Mouse (Mus musculus) testis, adult 2 months (tissue): ENCODE results near the gene Dus2. TPM values are rescaled to one million over a fixed set of nuclear protein-coding genes. Genes with fewer than 3 reads are reported as not detected.

Source experiments
- H3K27ac ChIP-seq: fragments of 200-500 bp; 2 replicates; pipeline ENCODE4 v1.5.1; 2012; ENCODE audit warnings: low read depth, low read length; ENCODE audit not compliant: control insufficient read depth, insufficient read depth
- H3K27me3 ChIP-seq: fragments of 200-500 bp; 2 replicates; pipeline ENCODE4 v1.6.1; 2012; ENCODE audit warnings: mild to moderate bottlenecking, low read length, moderate library complexity; ENCODE audit not compliant: control insufficient read depth, insufficient read depth
- H3K36me3 ChIP-seq: fragments of 200-500 bp; 2 replicates; pipeline ENCODE4 v1.6.1; 2012; ENCODE audit warnings: mild to moderate bottlenecking, low read length; ENCODE audit not compliant: control insufficient read depth, insufficient read depth
- H3K4me1 ChIP-seq: fragments of 200-500 bp; 2 replicates; pipeline ENCODE4 v1.6.1; 2012; ENCODE audit warnings: low read length; ENCODE audit not compliant: control insufficient read depth, insufficient read depth
- H3K4me3 ChIP-seq: fragments of 200-500 bp; 2 replicates; pipeline ENCODE4 v1.5.1; 2012; ENCODE audit warnings: low read depth, mild to moderate bottlenecking, low read length, moderate library complexity, mixed read lengths; ENCODE audit not compliant: control insufficient read depth
- CTCF ChIP-seq: fragments of 200-500 bp; IDR thresholded peaks from 2 replicates; pipeline ENCODE4 v1.5.1; 2012; ENCODE audit warnings: low read depth, mild to moderate bottlenecking, inconsistent platforms, low read length, moderate library complexity; ENCODE audit not compliant: control insufficient read depth, insufficient read depth, insufficient replicate concordance
- POLR2A ChIP-seq: fragments of 200-500 bp; IDR thresholded peaks from 2 replicates; pipeline ENCODE4 v1.6.1; 2012; ENCODE audit warnings: low read depth, mild to moderate bottlenecking, inconsistent platforms, low read length, moderate library complexity; ENCODE audit not compliant: control insufficient read depth
- polyA plus RNA-seq: library from polyadenylated mRNA; depleted of rRNA; stranded (reverse); fragments of >200 nt; gene quantifications from 2 replicates; pipeline ENCODE4 v1.2.3, GENCODE M21; 2012

Gene Dus2
- polyA plus RNA-seq, 1 experiment: 11.4 TPM

DNA sequence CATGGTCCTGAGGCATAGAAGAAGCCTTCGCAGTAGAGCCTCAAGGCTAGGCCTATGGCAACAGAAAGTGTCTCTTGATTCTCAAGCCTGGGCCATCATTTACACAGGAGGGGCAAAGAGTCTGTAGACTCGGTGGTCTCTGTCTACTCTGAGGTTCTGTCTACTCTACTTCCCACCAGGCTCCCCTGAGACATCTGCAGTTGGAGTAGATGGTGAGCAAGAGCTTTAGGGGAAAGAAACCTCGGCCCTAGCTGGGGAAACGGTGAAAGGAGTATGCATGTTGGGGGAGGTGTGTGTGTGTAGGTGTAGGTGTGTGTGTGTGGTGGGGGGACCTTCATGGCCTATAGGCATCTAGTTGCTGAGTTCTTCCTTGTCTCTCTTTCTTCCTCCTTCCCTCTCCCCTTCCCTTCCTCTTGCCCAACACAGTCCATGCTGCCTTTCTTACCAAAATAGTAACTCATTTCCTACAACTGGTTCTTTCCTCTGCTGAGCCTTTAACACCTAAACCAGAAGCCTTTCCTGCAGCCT is 65.4 kb downstream of the Dus2 start:
- Histone ChIP-seq H3K27ac (no peak overlapping the region), H3K27me3 (no peaks in the 10 kb centered on the region), H3K4me3 (no peak overlapping the region), H3K36me3 (no peaks in the 10 kb centered on the region; the same call in 1 of the 2 replicates), H3K4me1 (peaks cover 14% of the 10 kb centered on the region)
- TF ChIP-seq POLR2A (no peak), CTCF (no peak)

DNA sequence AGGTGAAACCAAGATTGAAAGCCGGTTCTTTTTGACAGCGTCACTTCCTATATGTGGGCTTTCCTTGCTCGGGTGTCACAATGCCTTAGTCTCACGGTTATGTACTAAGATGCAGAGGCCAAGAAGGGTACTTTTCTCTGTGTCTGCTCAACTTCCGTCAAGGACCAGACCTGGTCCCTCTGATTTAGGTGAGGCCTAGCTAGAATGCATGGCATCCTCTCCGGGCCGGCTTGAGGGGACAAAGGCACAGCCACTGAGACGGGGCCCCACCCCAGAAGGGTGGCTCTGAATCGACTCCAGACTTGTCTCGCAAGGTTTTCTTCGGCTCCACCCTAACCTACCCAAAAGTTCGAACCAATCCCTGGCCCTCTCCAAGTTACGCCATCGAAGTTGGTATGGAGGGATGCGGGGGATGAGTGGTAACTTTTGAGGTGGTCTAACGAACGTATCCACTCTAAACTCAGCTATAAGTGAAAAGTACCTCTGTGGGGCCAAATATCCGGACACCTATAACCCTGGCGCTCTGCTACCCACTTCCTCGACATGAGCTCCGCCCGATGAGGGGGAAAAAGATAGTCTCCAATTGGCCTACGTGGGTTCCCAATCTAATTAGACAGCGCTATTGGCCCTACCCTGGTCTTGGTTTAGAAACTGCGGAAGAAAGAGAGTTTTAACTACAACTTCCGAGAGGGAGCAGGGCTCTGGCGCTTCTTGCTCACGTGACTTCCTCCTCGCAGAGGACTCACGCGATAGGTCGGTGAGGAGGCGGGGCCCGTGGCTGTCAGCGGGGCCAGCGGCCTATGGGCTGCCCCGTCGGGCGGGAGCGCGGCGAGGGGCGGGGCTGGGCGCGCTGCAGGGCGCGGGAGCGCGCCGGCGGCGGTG is 67.8 kb downstream of the Dus2 start, which contains the start of gene Nfatc3:
Nfatc3 (plus strand) TSS at position 110 of the 882 bp plus-strand sequence.
- H3K4me1 ChIP-seq: peaks cover 17% of the 10 kb centered on the region
- no peaks in the 10 kb centered on the region for H3K27me3 ChIP-seq
- peak within 1 kb of the TSS; percentile 95 for H3K4me3 ChIP-seq
- TF ChIP-seq POLR2A (peak; percentile 75; the same call in 1 of the 2 replicates), CTCF (no peak)
- H3K36me3 ChIP-seq: no peaks in the 10 kb centered on the region; the same call in 1 of the 2 replicates
- H3K27ac ChIP-seq: peak within 1 kb of the TSS; percentile 95

DNA sequence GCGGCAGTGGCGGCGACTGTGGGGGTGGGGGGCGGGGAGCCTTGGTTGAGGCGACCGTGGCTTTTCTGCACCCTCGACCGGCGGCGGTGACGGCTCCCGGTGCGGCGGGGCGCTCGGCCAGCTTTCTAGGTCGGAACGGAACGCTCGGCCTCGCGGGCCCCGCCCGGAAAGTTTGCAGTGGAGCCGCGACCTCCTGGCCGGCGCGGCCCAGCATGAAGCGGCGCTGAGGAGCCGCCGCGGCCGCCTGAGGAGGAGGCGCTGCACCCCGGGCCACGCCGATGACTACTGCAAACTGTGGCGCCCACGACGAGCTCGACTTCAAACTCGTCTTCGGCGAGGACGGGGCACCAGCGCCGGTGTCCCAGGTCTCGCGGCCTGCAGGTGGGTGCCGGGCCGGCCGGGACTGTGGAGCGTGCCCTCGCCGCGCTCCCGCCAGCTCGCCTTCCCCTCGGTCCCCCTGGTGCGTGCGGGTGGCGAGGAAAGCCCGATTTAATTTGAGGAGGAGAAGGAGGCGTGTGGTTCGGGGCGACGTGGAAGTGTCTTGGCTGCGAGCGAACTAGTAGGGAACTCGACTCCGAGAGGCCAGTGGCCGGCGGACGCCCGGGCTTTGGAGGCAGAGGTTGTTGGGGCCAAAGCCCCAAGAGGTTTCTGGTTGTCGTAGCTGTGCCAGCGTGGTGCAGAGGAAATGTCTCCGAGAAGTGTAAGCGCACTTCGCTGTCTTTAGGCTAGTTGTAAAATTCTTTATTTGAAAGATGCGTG is 68.7 kb downstream of the Dus2 start:
- Histone ChIP-seq H3K27me3 (no peaks in the 10 kb centered on the region), H3K4me3 (peak overlapping the region; percentile 95), H3K36me3 (no peaks in the 10 kb centered on the region), H3K27ac (peak overlapping the region; percentile 95), H3K4me1 (peaks cover 17% of the 10 kb centered on the region)
- TF ChIP-seq POLR2A (no peak), CTCF (no peak)

DNA sequence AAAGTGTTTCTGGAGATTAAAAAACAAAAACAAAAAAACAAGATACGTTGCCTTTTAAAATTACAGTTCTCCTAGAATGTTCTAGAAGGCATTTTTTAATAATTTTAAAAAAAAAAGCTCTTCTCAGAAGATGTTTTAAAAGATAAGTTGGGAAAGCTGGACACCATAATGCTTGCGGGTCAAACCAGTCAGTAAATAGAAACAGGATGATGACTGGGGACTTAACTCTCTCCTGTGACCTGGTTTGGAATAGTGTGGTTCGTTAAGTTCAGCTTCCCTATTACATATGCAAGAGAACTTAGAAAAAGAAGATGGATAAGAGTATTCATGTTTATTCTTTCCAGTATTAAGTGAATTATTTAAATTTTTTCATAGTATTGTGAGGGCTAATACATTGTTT is 69.4 kb downstream of the Dus2 start:
- no peak overlapping the region for H3K27ac ChIP-seq
- H3K4me1 ChIP-seq: peaks cover 17% of the 10 kb centered on the region
- no peak overlapping the region for H3K4me3 ChIP-seq
- no peaks in the 10 kb centered on the region for H3K36me3 ChIP-seq
- TF ChIP-seq POLR2A: no peak
- no peak for TF ChIP-seq CTCF
- H3K27me3 ChIP-seq: no peaks in the 10 kb centered on the region

DNA sequence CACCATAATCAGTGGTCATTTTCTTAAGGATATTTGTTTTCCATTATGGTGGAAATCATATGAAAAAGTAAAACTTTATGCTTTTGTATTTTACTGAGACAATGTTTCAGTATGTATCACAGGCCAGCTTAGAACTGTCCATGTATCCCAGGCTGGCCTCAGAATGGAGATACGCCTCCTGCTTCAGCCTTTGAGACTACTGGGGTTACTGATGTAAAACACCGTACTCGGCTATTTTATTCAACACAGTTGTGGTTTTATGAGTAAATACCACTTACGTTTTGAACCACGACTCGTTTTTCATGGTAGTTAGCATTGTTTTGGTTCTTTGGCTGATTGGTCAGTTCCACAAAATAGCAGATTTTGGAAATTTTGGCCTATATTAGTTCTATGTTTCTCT is 70.5 kb downstream of the Dus2 start:
- TF ChIP-seq CTCF: no peak
- TF ChIP-seq POLR2A: no peak
- no peaks in the 10 kb centered on the region for H3K27me3 ChIP-seq
- no peak overlapping the region for H3K27ac ChIP-seq
- peaks cover 17% of the 10 kb centered on the region for H3K4me1 ChIP-seq
- no peak overlapping the region for H3K4me3 ChIP-seq
- H3K36me3 ChIP-seq: no peaks in the 10 kb centered on the region

DNA sequence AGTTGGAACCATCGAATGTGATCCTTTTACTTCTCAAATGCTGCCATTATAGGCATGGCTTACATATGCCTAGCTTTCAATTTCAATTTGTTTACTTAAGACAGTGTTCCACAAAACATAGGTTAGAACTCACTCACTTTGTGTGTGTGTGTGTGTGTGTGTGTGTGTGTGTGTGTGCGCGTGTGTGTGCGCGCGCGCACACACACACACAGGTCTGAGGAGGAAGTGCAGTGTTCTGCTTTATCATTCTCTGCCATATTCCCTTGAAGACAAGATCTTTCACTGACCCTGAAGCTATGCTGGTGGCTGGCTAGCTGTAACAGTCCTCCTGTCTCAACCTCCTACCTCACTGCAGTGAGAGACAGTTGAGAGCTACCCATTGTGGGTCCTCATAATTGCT is 71.9 kb downstream of the Dus2 start:
- no peak for TF ChIP-seq CTCF
- TF ChIP-seq POLR2A: no peak
- H3K4me1 ChIP-seq: peaks cover 17% of the 10 kb centered on the region
- no peak overlapping the region for H3K4me3 ChIP-seq
- no peaks in the 10 kb centered on the region for H3K36me3 ChIP-seq
- no peaks in the 10 kb centered on the region for H3K27me3 ChIP-seq
- no peak overlapping the region for H3K27ac ChIP-seq

DNA sequence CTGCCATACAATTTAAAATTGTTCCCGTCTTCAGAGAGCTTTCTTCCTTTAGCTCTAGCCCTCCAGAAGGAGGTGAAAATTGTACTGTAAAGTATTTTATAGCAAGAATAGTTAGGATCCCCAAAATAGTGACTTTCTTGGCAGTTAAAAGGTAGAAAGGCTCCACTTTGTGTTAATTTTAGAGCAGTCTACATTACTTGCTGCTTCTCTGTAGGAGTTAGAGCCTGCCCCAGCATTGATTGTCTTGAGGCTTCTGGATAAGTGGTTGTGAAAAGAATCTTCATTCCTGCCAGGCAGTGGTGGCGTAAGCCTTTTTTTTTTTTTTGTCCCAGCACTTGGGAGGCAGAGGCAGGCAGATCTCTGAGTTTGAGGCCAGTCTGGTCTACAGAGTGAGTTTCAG is 75.6 kb downstream of the Dus2 start:
- no peak for TF ChIP-seq CTCF
- no peaks in the 10 kb centered on the region for H3K27me3 ChIP-seq
- no peak overlapping the region for H3K27ac ChIP-seq
- no peak overlapping the region for H3K4me3 ChIP-seq
- H3K4me1 ChIP-seq: 0 out of 2 replicates have a peak, but pooled peaks cover 3% of the 10 kb centered on the region
- H3K36me3 ChIP-seq: no peaks in the 10 kb centered on the region
